Mouse (Mus musculus) megakaryocyte, adult 5-6 weeks (primary cell): ENCODE measurements around the gene Rpp40. TPM values are rescaled to one million over a fixed set of nuclear protein-coding genes. Genes with fewer than 3 reads are reported as not detected.

ENCODE experiments used
- ATAC-seq: 2 replicates; pipeline ENCODE4 v1.8.0; 2016; ENCODE audit warnings: mild to moderate bottlenecking, inconsistent platforms; ENCODE audit not compliant: poor library complexity, severe bottlenecking
- total RNA-seq, 2 experiments: library from RNA; stranded (forward) in 1 of 2; stranded (reverse) in 1 of 2; fragments of 153-499, 151-499 nt in 1 of 2; fragments of 221-1000, 200-1000 nt in 1 of 2; gene quantifications; 2 replicates each; pipeline versions ENCODE4 v1.2.3 to v1.2.4; 2015 to 2017

Gene Rpp40
- total RNA-seq (2015) (4.5 and 5.0 TPM in 2 replicates), total RNA-seq (2017) (2.3 and 3.7 TPM in 2 replicates)

- peak; percentile 99 for ATAC-seq
These were observed at the start of gene Rpp40 for GRCm38 (mm10) chr13:35905879-35906481. Rpp40 (minus strand) TSS chr13:35906359.

- peak; percentile 84 for ATAC-seq
These were observed 43.8 kb upstream of the Rpp40 start for GRCm38 (mm10) chr13:35949814-35950455.

GRCm38 (mm10) chr13:35947354-35948000 lies 41.3 kb upstream of the Rpp40 start:
- peak; percentile 71 for ATAC-seq

GRCm38 (mm10) chr13:35946659-35947353 lies 40.6 kb upstream of the Rpp40 start:
- ATAC-seq: no peak

GRCm38 (mm10) chr13:35940934-35941333 lies 34.8 kb upstream of the Rpp40 start:
- peak; percentile 84 for ATAC-seq

- ATAC-seq: no peak
These were observed 33.9 kb upstream of the Rpp40 start for GRCm38 (mm10) chr13:35939871-35940665.

- ATAC-seq: no peak
These were observed 31.8 kb upstream of the Rpp40 start for GRCm38 (mm10) chr13:35937991-35938390.

GRCm38 (mm10) chr13:35911476-35911875 lies 5.3 kb upstream of the Rpp40 start:
- ATAC-seq: no peak

GRCm38 (mm10) chr13:35905378-35905777 lies 781 bp downstream of the Rpp40 start:
- ATAC-seq: peak; percentile 4; the same call in 1 of the 2 replicates

- ATAC-seq: no peak
These were observed 13.3 kb downstream of the Rpp40 start for GRCm38 (mm10) chr13:35892866-35893265.

- peak; percentile 64; the same call in 1 of the 2 replicates for ATAC-seq
These were observed 19.9 kb downstream of the Rpp40 start for GRCm38 (mm10) chr13:35886121-35886725.

- ATAC-seq: no peak
These were observed 25.6 kb downstream of the Rpp40 start for GRCm38 (mm10) chr13:35880555-35881046.

GRCm38 (mm10) chr13:35879519-35879918 lies 26.6 kb downstream of the Rpp40 start:
- no peak for ATAC-seq

- no peak for ATAC-seq
These were observed 27.1 kb downstream of the Rpp40 start for GRCm38 (mm10) chr13:35879068-35879467.

- ATAC-seq: no peak
These were observed 27.9 kb downstream of the Rpp40 start for GRCm38 (mm10) chr13:35878282-35878681.

GRCm38 (mm10) chr13:35875396-35875795 lies 30.8 kb downstream of the Rpp40 start:
- no peak for ATAC-seq

GRCm38 (mm10) chr13:35871107-35871506 lies 35.1 kb downstream of the Rpp40 start:
- ATAC-seq: peak; percentile 67

GRCm38 (mm10) chr13:35870659-35871058 lies 35.5 kb downstream of the Rpp40 start:
- ATAC-seq: 0 out of 2 replicates have a peak, but pooled peaks have one; percentile 21

- ATAC-seq: no peak
These were observed 45.2 kb downstream of the Rpp40 start for GRCm38 (mm10) chr13:35860916-35861315.

- ATAC-seq: no peak
These were observed 48.7 kb downstream of the Rpp40 start for GRCm38 (mm10) chr13:35857486-35857885.
